Mouse (Mus musculus): ENCODE measurements at regions not wholly inside any gene's neighbourhood (a gene's known extent, or its start where the extent isn't known, plus 50 kb on each side); places are given as distances from the start of the nearest gene placed in this dataset.

- no peak for DNase-seq
Measured at GRCm38 (mm10) chr6:11404101-11404500, 503.2 kb downstream of the Ndufa4 start.

DNA sequence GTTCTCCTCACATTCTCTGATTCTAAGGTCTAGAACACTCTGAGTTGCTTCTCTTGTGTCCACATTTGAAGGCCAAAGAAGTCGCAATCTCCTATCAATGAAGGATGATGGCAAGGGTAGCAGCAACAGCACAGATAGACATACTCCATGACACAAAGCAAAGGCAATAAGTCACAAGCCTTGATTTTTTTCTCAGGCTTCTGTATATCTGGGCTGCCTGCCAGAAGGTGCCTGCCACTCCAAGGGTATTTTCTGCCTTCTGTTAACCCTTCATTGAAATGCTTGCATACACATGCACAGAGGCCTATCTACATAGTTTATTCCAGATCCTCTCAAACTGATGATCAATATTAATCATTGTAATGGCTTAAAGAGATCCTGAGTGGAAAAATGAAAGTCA, 548.2 kb downstream of the Ndufa4 start:
- no peak for DNase-seq

DNA sequence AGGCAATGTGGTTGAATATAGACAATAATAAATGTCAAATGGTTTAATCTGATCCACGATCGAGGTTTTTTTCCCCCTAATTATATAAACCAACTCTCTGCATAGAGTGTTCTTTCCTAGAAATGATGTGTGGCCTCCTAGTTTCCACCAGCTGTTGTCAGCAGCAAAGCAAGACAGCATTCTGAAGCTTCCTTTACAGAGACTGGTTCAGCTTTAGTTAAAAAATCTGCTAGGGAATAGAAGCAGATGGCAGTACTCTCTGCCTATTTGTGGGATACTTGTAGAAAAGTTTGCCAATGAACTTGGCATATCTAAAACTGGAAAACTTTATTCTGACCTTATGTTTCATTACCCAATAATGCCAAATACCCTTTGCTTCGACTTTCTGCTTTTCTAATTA, 553.7 kb downstream of the Ndufa4 start:
- no peak for DNase-seq

- no peak for DNase-seq
Measured at GRCm38 (mm10) chr6:11334137-11334536, 573.2 kb downstream of the Ndufa4 start.

GRCm38 (mm10) chr6:11313744-11314143, 593.6 kb downstream of the Ndufa4 start:
- DNase-seq = no peak

DNA sequence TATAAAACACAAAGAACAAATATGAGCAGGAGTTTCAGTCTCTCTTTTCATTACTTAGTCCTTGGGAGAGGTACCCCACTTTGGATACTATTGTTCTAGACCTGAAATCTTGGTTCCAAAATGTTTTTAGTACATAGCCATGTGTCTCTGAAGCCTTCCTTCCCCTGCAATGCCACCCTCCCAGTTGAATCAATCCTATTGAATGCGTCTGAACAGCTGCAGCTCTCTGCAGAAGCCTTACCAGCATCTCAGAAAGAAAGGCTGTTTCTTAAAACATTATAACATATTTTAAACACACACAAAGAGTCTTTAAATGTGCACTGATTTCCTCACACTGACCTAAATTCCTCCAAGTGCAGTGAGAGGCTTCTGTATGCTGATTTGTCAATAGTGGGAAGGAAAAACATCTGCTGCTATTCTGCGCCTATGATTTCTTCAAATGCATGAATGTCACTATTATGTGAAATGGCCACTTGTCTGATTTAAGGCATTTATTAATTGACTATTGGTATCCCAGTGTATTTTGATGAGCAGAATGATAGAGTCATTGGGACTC, 601.2 kb downstream of the Ndufa4 start:
- no peak for DNase-seq

- DNase-seq = peak in 1 of 2 experiments; percentile 3
Measured at GRCm38 (mm10) chr6:11283990-11284389, 623.3 kb downstream of the Ndufa4 start.

DNA sequence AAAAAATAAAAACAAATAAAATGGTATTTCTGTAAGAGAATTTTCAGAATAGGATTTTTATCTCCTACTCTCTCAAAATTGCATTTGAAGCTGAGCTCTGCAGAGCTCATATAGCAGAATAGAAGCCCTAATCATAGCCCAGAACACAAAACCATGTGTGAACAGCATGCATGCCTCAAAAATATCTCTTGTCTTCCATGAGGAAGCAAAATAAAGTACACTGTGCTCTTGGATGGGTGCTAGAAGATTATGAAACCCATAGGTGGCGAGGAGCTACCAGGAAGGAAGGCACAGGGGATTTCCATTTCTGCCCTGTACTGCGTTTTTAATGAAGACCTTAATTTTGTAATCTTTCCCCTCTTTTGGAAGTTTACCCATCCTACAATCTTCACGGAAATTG, 632.1 kb downstream of the Ndufa4 start:
- no peak for DNase-seq
